Mouse (Mus musculus) spleen, adult 2 months (tissue): ENCODE measurements at regions not wholly inside any gene's neighbourhood (a gene's known extent, or its start where the extent isn't known, plus 50 kb on each side); places are given as distances from the start of the nearest gene placed in this dataset.

Experiments used
- CTCF ChIP-seq: fragments of 200-500 bp; IDR thresholded peaks from 2 replicates; pipeline ENCODE4 v1.5.1; 2011; ENCODE audit warnings: mild to moderate bottlenecking, inconsistent platforms; ENCODE audit not compliant: insufficient read depth, insufficient read length, insufficient replicate concordance; ENCODE audit errors: extremely low read depth
- POLR2A ChIP-seq: fragments of 200-500 bp; IDR thresholded peaks from 2 replicates; pipeline ENCODE4 v1.6.1; 2011; ENCODE audit warnings: low read depth, low read length, inconsistent platforms

DNA sequence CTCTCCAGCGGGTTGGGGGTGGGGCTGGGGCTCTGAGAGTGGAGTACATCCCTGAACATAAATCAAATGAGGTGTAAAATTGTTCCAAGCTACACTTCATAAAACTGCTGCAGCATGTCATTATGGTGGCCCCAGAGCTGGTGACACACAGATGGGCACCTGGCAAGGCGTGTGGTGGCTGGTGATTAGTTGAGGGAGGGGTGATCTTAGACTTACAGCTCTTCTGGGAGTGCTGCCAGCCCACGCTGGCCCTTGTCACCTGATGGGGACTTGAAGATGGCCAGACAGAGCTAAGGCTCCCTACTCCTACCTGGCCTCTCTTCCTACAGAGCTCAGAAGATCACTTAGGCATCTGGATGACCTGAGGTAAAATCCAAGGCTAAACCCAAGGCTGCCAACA, 76.6 kb upstream of the Smad3 start:
- TF ChIP-seq CTCF, result no peak
- TF ChIP-seq POLR2A, result no peak
